ENCODE assay signal across 8 mouse cellular contexts in the genomic region with DNA sequence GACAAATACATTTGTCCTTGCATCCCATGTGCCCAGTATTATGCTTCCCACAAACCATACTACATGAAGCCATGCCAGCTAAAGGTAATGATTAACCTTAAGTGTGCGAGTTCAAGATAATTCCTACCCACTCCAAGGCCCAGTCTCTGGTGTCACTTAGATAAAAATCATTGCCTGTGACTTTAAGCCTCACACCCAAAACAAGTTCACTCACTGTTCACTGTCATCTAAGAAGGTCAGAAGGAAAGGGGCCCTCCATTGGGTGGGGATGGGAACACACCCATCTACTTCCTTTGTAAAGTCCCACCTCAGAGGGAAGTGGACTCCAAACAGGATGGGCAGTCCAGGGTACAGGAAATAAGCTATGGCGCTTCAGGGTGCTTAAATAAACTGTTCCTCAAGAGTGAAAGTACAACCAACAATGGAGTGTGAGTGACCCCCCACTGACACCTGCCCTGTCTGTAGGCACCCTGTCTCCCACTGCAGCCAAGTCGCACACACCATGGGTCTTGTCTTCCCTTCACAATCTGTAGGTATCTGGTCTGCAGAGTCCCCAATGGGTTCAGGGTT.
DNase-seq lines count a peak whose midpoint lies in the region; ATAC-seq and TF ChIP-seq lines count a peak whose summit lies in the region.

No protein-coding gene starts in this region.

- 54% methylated on average over 3 of the region's 3 CpGs for WGBS in forebrain, embryonic 10.5 days
- 59% methylated on average over 3 of the region's 3 CpGs for WGBS in forebrain, embryonic 16.5 days
- WGBS in limb, embryonic 13.5 days: 77% methylated on average over 3 of the region's 3 CpGs
- WGBS in neural tube, embryonic 15.5 days: 62% methylated on average over 3 of the region's 3 CpGs

- TF ChIP-seq POLR2A in ES-Bruce4 (IDR thresholded peaks at IDR 0.05; ENCODE audit: insufficient read depth, low read length): no peak

- H3K4me3 ChIP-seq in forebrain, embryonic 10.5 days: no peak overlapping the region
- H3K4me3 ChIP-seq in forebrain, embryonic 16.5 days (replicated peaks; ENCODE audit: low read length): no peak overlapping the region
- H3K4me3 ChIP-seq in ES-Bruce4 (ENCODE audit: low read depth, low read length): no peak overlapping the region
- no peak overlapping the region for H3K4me3 ChIP-seq in limb, embryonic 13.5 days
- H3K4me3 ChIP-seq in neural tube, embryonic 15.5 days (replicated peaks): no peak overlapping the region

- H3K4me1 ChIP-seq in forebrain, embryonic 10.5 days: peaks cover 43% of the 10 kb centered on the region
- 0 out of 2 replicates have a peak, but pooled peaks cover 8% of the 10 kb centered on the region for H3K4me1 ChIP-seq in forebrain, embryonic 16.5 days (replicated peaks; ENCODE audit: control insufficient read depth, insufficient read depth, low read length)
- peaks cover 4% of the 10 kb centered on the region for H3K4me1 ChIP-seq in ES-Bruce4 (ENCODE audit: control insufficient read depth, insufficient read depth, low read length)
- H3K4me1 ChIP-seq in limb, embryonic 13.5 days: peaks cover 38% of the 10 kb centered on the region
- no peaks in the 10 kb centered on the region for H3K4me1 ChIP-seq in neural tube, embryonic 15.5 days

- peak overlapping the region; percentile 73 for H3K27ac ChIP-seq in forebrain, embryonic 10.5 days
- no peak overlapping the region for H3K27ac ChIP-seq in forebrain, embryonic 16.5 days (ENCODE audit: low read length)
- H3K27ac ChIP-seq in ES-Bruce4 (ENCODE audit: insufficient read depth, low read length): no peak overlapping the region
- H3K27ac ChIP-seq in limb, embryonic 13.5 days: peak overlapping the region; percentile 64; the same call in 1 of the 2 replicates
- H3K27ac ChIP-seq in neural tube, embryonic 15.5 days (replicated peaks): no peak overlapping the region

- intact Hi-C loops in heart, postnatal 36 days (cut with DNase I): no loop called here

- no peak for ATAC-seq in forebrain, embryonic 16.5 days
- no peak for ATAC-seq in limb, embryonic 13.5 days (ENCODE audit: low FRiP score, low read depth)
- no peak for ATAC-seq in neural tube, embryonic 15.5 days (ENCODE audit: low FRiP score)

- no peak overlapping the region for H3K4me2 ChIP-seq in forebrain, embryonic 16.5 days (ENCODE audit: low read length)
- H3K4me2 ChIP-seq in limb, embryonic 13.5 days (replicated peaks): no peak overlapping the region
- H3K4me2 ChIP-seq in neural tube, embryonic 15.5 days: no peak overlapping the region

- no peaks in the 10 kb centered on the region for H3K27me3 ChIP-seq in forebrain, embryonic 10.5 days (ENCODE audit: poor library complexity, severe bottlenecking)
- no peaks in the 10 kb centered on the region for H3K27me3 ChIP-seq in forebrain, embryonic 16.5 days (replicated peaks; ENCODE audit: control insufficient read depth, insufficient read depth, low read length)
- no peaks in the 10 kb centered on the region for H3K27me3 ChIP-seq in ES-Bruce4 (ENCODE audit: control insufficient read depth, insufficient read depth, low read length, poor library complexity, severe bottlenecking)
- H3K27me3 ChIP-seq in limb, embryonic 13.5 days: no peaks in the 10 kb centered on the region
- no peaks in the 10 kb centered on the region for H3K27me3 ChIP-seq in neural tube, embryonic 15.5 days (replicated peaks)

- DNase-seq in forebrain, embryonic 10.5 days (ENCODE audit: extremely low spot score, low spot score): no peak
- DNase-seq in heart, postnatal 36 days: peak; percentile 18 to 34
- DNase-seq in cerebellum, postnatal 36 days: no peak
- DNase-seq in layer of hippocampus, postnatal 14 days (ENCODE audit: low spot score in 2 of 2): no peak

- 0 out of 2 replicates have a peak, but pooled peaks have one; percentile 36 for TF ChIP-seq EP300 in ES-Bruce4 (IDR thresholded peaks at IDR 0.05; ENCODE audit: insufficient read depth, low read depth, low read length)

- H3K9me3 ChIP-seq in forebrain, embryonic 10.5 days: peaks cover 4% of the 10 kb centered on the region; the same call in 1 of the 2 replicates
- H3K9me3 ChIP-seq in forebrain, embryonic 16.5 days (ENCODE audit: control insufficient read depth, low read length): no peaks in the 10 kb centered on the region
- no peaks in the 10 kb centered on the region for H3K9me3 ChIP-seq in ES-Bruce4 (replicated peaks; ENCODE audit: control insufficient read depth, insufficient read depth, low read length, poor library complexity, severe bottlenecking)
- no peaks in the 10 kb centered on the region for H3K9me3 ChIP-seq in limb, embryonic 13.5 days
- H3K9me3 ChIP-seq in neural tube, embryonic 15.5 days (replicated peaks): no peaks in the 10 kb centered on the region

- no peak for TF ChIP-seq CTCF in ES-Bruce4 (IDR thresholded peaks at IDR 0.05; ENCODE audit: low read depth, low read length)

- no peak overlapping the region for H3K9ac ChIP-seq in forebrain, embryonic 16.5 days (replicated peaks; ENCODE audit: low read depth, low read length)
- H3K9ac ChIP-seq in ES-Bruce4 (ENCODE audit: low read depth, poor library complexity, severe bottlenecking): no peak overlapping the region
- H3K9ac ChIP-seq in limb, embryonic 13.5 days: no peak overlapping the region
- H3K9ac ChIP-seq in neural tube, embryonic 15.5 days (replicated peaks): no peak overlapping the region

- no peaks in the 10 kb centered on the region for H3K36me3 ChIP-seq in forebrain, embryonic 10.5 days (replicated peaks)
- H3K36me3 ChIP-seq in forebrain, embryonic 16.5 days (ENCODE audit: control insufficient read depth, insufficient read depth): no peaks in the 10 kb centered on the region
- H3K36me3 ChIP-seq in ES-Bruce4 (ENCODE audit: control insufficient read depth, insufficient read depth, low read length, poor library complexity, severe bottlenecking): no peaks in the 10 kb centered on the region
- no peaks in the 10 kb centered on the region for H3K36me3 ChIP-seq in limb, embryonic 13.5 days
- H3K36me3 ChIP-seq in neural tube, embryonic 15.5 days: no peaks in the 10 kb centered on the region

Comparison
In these comparisons a context has a peak if more than half of its experiments do, and no peak if none do; other contexts are left out.
1. H3K27ac ChIP-seq: peak in forebrain, embryonic 10.5 days (single experiment) and limb, embryonic 13.5 days (single experiment); none in forebrain, embryonic 16.5 days (single experiment), ES-Bruce4 (single experiment) and neural tube, embryonic 15.5 days (single experiment).
2. DNase-seq: peak in heart, postnatal 36 days (2 of 2); none in forebrain, embryonic 10.5 days (single experiment), cerebellum, postnatal 36 days (0 of 2) and layer of hippocampus, postnatal 14 days (0 of 2).